Mouse (Mus musculus): Measurements from ENCODE around the gene Sox6. TPM values are rescaled to one million over a fixed set of nuclear protein-coding genes. Genes with fewer than 3 reads are reported as not detected.

Sox6 gene
- polyA plus RNA-seq, 1 experiment from 2014 or later, result not detected

- Histone ChIP-seq H3K79me2 (ENCODE audit: inconsistent target) (no peaks in the 10 kb centered on the region), H3K27ac (no peak overlapping the region), H3K36me3 (ENCODE audit: inconsistent target) (no peaks in the 10 kb centered on the region), H3K4me3 (ENCODE audit: inconsistent target) (no peak overlapping the region)
- 85% methylated on average over 3 of the region's 3 CpGs for WGBS (ENCODE audit: missing documents)
These were observed 193.7 kb downstream of the Sox6 start for GRCm38 (mm10) chr7:115844910-115845309.

GRCm38 (mm10) chr7:115844431-115844830 lies 194.2 kb downstream of the Sox6 start:
- H3K36me3 ChIP-seq (ENCODE audit: inconsistent target), result no peaks in the 10 kb centered on the region
- H3K4me3 ChIP-seq (ENCODE audit: inconsistent target), result no peak overlapping the region
- no peaks in the 10 kb centered on the region for H3K79me2 ChIP-seq (ENCODE audit: inconsistent target)
- no peak overlapping the region for H3K27ac ChIP-seq
- WGBS (ENCODE audit: missing documents), result 74% methylated on average over 6 of the region's 6 CpGs

GRCm38 (mm10) chr7:115842251-115842650 lies 196.3 kb downstream of the Sox6 start:
- Histone ChIP-seq H3K36me3 (ENCODE audit: inconsistent target) (no peaks in the 10 kb centered on the region), H3K4me3 (ENCODE audit: inconsistent target) (no peak overlapping the region), H3K79me2 (ENCODE audit: inconsistent target) (no peaks in the 10 kb centered on the region), H3K27ac (no peak overlapping the region)

- WGBS (ENCODE audit: missing documents), result 93% methylated on average over 3 of the region's 3 CpGs
- no peak overlapping the region for H3K27ac ChIP-seq
- no peak overlapping the region for H3K4me3 ChIP-seq (ENCODE audit: inconsistent target)
- H3K79me2 ChIP-seq (ENCODE audit: inconsistent target), result no peaks in the 10 kb centered on the region
- no peaks in the 10 kb centered on the region for H3K36me3 ChIP-seq (ENCODE audit: inconsistent target)
These were observed 198.0 kb downstream of the Sox6 start for GRCm38 (mm10) chr7:115840613-115841012.

DNA sequence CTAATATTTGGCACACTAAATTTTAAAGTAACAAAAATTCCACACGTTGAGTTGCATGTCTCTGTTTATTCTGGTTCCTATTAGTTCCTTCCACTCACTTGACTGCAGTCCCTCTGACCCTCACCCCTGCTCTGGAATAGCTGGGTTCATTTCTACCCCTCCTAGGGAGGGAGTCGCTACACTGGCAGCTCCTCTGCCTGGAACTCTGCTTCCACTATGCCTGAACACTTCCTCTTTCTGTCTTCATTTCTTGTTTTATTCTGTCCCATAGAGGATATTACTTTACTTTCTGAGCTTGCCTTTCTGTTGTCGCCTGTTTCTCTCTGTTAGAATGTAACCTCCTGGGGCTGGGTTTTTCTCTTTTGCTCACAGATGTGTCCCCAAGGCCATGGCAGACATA lies 203.6 kb downstream of the Sox6 start:
- H3K4me3 ChIP-seq (ENCODE audit: inconsistent target), result no peak overlapping the region
- H3K79me2 ChIP-seq (ENCODE audit: inconsistent target), result no peaks in the 10 kb centered on the region
- H3K27ac ChIP-seq, result no peak overlapping the region
- 14% methylated on average over 3 of the region's 3 CpGs for WGBS (ENCODE audit: missing documents)
- H3K36me3 ChIP-seq (ENCODE audit: inconsistent target), result no peaks in the 10 kb centered on the region

DNA sequence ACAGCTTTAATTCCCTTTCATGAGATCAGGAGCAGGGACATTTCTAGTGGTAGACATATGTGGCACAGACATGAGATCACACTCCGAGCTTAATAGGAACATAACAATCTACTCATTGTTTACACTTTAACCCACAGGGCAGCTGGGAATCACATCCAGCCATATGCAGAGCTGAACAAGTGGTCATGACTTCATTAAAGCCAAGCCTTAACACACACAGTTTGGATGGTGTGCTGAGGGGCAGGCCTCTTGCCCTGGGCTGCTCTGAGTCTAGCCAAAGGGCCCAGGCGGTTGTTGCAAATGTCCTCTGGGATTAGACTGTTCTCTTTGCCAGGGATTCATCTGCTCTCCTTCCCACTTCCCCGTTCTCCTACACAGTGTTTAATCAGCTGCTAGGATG lies 204.9 kb downstream of the Sox6 start:
- 88% methylated on average over 3 of the region's 3 CpGs for WGBS (ENCODE audit: missing documents)
- Histone ChIP-seq H3K36me3 (ENCODE audit: inconsistent target) (no peaks in the 10 kb centered on the region), H3K4me3 (ENCODE audit: inconsistent target) (no peak overlapping the region), H3K79me2 (ENCODE audit: inconsistent target) (no peaks in the 10 kb centered on the region), H3K27ac (no peak overlapping the region)

DNA sequence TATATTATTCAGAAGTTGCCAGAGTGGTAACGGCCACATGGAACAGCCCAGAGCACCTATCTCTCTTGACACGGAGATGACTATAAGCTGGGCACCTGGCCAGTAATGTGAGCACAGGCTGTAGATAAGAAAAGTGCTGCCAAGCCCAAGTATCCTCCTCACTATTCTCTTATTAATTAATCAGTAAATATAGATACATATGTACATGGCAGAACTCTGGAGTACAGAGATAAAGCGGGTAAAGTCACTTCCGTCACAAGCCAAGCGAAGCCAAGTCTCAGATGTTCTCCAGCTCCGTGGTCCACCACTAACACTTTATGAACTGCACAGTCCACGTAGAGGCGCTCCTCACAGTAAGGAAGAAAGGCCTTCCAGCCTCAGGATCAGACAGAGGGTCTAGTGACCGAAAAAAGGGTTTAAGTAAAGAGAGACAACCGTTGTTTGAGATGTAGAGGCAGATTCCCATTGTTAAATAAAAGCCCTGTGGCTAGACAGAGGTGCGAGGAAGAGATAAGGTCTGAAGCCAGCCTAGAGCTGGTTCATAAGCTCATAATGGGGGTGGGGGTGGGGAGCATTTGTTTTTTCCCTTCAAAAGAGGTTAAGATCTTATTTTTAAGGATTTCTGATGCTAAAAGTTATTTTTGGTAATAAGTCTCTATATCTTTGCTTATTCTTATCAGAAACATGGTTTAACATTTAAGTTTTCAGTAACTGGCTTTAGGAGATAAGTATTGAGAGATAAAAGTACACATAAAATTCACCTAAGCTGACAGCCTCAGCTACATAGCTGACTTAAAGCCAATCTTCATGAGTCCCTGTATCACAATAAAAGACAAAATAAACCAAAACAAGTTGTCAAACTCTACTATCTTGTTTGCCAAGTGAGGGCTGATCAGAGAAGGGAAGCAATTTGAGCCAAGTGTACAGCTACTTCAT lies 207.4 kb downstream of the Sox6 start:
- Histone ChIP-seq H3K79me2 (ENCODE audit: inconsistent target) (no peaks in the 10 kb centered on the region), H3K36me3 (ENCODE audit: inconsistent target) (no peaks in the 10 kb centered on the region), H3K27ac (no peak overlapping the region), H3K4me3 (ENCODE audit: inconsistent target) (no peak overlapping the region)
- WGBS (ENCODE audit: missing documents), result 85% methylated on average over 9 of the region's 11 CpGs

DNA sequence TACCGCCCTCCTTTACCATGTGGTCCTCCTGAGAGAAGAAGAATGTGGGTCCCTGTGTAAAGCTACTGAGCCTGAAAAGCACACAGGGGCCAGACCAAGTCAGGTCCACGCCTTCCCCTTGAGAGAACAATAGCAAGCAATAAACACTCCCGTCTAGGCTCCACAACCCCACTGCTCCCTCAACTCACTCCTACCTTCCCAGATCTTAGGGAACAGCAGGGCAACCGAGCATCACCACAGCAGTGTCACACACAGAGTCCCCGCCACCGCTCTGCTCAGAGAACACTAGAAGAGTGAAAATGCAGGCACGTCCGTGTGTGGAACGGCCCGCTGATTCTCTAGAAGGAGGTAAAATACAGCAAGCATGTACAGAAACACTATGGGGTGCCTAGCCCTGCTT lies 208.2 kb downstream of the Sox6 start:
- no peaks in the 10 kb centered on the region for H3K36me3 ChIP-seq (ENCODE audit: inconsistent target)
- no peak overlapping the region for H3K4me3 ChIP-seq (ENCODE audit: inconsistent target)
- no peak overlapping the region for H3K27ac ChIP-seq
- H3K79me2 ChIP-seq (ENCODE audit: inconsistent target), result no peaks in the 10 kb centered on the region
- WGBS (ENCODE audit: missing documents), result 92% methylated on average over 10 of the region's 10 CpGs

- H3K4me3 ChIP-seq (ENCODE audit: inconsistent target), result no peak overlapping the region
- no peaks in the 10 kb centered on the region for H3K36me3 ChIP-seq (ENCODE audit: inconsistent target)
- 80% methylated on average over 3 of the region's 4 CpGs for WGBS (ENCODE audit: missing documents)
- no peak overlapping the region for H3K27ac ChIP-seq
- H3K79me2 ChIP-seq (ENCODE audit: inconsistent target), result no peaks in the 10 kb centered on the region
These were observed 208.8 kb downstream of the Sox6 start for GRCm38 (mm10) chr7:115829756-115830155.

DNA sequence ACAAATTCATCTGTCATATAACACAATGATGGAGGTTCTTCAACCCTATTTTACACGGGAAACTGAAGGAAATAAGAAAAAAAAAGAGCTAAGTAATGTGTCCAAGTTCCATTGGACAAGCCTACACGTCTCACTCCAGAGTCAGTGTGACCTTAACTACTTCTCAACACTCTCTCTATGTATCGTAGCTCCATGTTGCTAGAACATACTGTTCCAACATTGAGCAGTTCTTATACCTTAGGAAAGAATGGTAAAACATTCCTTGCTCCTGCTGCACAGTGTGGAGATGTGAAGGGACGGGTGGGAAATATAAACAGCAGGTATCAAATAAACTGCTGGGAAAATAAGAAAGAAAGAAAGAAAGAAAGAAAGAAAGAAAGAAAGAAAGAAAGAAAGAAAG lies 209.3 kb downstream of the Sox6 start:
- Histone ChIP-seq H3K4me3 (ENCODE audit: inconsistent target) (no peak overlapping the region), H3K27ac (no peak overlapping the region), H3K79me2 (ENCODE audit: inconsistent target) (no peaks in the 10 kb centered on the region), H3K36me3 (ENCODE audit: inconsistent target) (no peaks in the 10 kb centered on the region)
- WGBS (ENCODE audit: missing documents), result 84% methylated on average over 4 of the region's 4 CpGs

- Histone ChIP-seq H3K79me2 (ENCODE audit: inconsistent target) (no peaks in the 10 kb centered on the region), H3K36me3 (ENCODE audit: inconsistent target) (no peaks in the 10 kb centered on the region), H3K4me3 (ENCODE audit: inconsistent target) (no peak overlapping the region), H3K27ac (no peak overlapping the region)
- WGBS (ENCODE audit: missing documents), result 87% methylated on average over 3 of the region's 3 CpGs
These were observed 213.3 kb downstream of the Sox6 start for GRCm38 (mm10) chr7:115825295-115825694.

DNA sequence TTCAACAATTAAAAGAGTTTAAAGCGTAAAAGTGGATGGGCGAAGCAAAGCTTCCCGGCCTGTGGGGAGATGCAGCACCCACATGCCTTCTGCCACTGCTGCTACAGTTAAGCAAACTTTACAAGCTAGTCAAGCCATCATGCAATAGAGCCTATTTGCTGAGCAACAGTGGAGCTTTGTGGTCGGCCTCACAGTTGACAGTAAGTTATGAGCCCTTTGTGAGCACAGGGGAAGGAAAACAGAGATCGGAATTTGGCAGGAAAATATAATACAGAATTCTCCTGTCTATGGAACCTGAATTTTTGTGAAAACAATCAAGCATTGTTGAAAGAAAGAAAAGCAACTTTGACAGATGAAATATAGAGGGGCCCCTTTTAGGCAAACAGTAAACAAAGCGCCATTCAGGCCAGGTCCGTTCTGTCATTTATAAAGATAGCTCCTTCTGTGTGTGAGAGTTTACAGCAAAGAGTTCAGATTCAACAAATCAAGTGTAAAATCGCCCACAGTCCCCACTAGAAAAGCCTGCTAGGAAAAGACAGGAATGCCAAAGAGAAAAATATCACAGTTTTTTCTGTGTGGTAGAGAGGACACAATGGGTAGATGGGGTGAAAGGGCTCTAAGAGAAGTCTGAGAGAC lies 213.9 kb downstream of the Sox6 start:
- H3K27ac ChIP-seq, result no peak overlapping the region
- H3K4me3 ChIP-seq (ENCODE audit: inconsistent target), result no peak overlapping the region
- 74% methylated on average over 8 of the region's 8 CpGs for WGBS (ENCODE audit: missing documents)
- H3K79me2 ChIP-seq (ENCODE audit: inconsistent target), result no peaks in the 10 kb centered on the region
- H3K36me3 ChIP-seq (ENCODE audit: inconsistent target), result no peaks in the 10 kb centered on the region

DNA sequence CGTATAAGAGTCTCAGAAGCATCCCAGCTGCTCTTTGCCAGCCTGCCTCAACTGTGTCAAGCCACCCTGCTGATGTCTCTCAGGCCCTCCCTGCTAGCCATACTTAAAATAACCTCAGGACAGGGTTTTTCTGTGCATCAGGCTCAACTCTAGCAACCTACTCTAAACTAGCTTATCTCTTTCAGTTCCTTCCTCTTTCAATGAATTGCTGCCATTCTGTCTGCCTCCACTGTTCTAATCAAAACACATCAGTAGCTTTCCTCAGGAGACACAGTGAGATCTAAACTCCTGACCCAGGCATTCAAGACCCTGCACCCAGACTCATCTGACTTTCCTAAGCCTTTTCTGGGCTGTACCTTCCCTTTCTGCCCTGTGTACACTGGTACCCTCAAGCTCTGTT lies 219.5 kb downstream of the Sox6 start:
- Histone ChIP-seq H3K36me3 (ENCODE audit: inconsistent target) (no peaks in the 10 kb centered on the region), H3K79me2 (ENCODE audit: inconsistent target) (no peaks in the 10 kb centered on the region), H3K4me3 (ENCODE audit: inconsistent target) (no peak overlapping the region), H3K27ac (no peak overlapping the region)
- WGBS (ENCODE audit: missing documents), result 67% methylated on average over 1 of the region's 1 CpGs

GRCm38 (mm10) chr7:115803256-115803655 lies 235.3 kb downstream of the Sox6 start:
- Histone ChIP-seq H3K79me2 (ENCODE audit: inconsistent target) (no peaks in the 10 kb centered on the region), H3K36me3 (ENCODE audit: inconsistent target) (no peaks in the 10 kb centered on the region), H3K4me3 (ENCODE audit: inconsistent target) (no peak overlapping the region), H3K27ac (no peak overlapping the region)
- 86% methylated on average over 3 of the region's 3 CpGs for WGBS (ENCODE audit: missing documents)

GRCm38 (mm10) chr7:115794139-115794858 lies 244.3 kb downstream of the Sox6 start:
- H3K36me3 ChIP-seq (ENCODE audit: inconsistent target), result no peaks in the 10 kb centered on the region

More at GRCm38 (mm10) chr7:115794139-115794858, 244.3 kb downstream of the Sox6 start:
- Histone ChIP-seq H3K79me2 (ENCODE audit: inconsistent target) (no peaks in the 10 kb centered on the region), H3K27ac (no peak overlapping the region), H3K4me3 (ENCODE audit: inconsistent target) (no peak overlapping the region)
- 93% methylated on average over 4 of the region's 4 CpGs for WGBS (ENCODE audit: missing documents)
